Mouse (Mus musculus): ENCODE results near the gene Hlx. TPM values are rescaled to one million over a fixed set of nuclear protein-coding genes. Genes with fewer than 3 reads are reported as not detected.

Gene Hlx
- total RNA-seq, 2 experiments from 2014 or later: 6.9 to 7.8 TPM

- ATAC-seq (replicated peaks; ENCODE audit: low FRiP score, poor library complexity, severe bottlenecking): no peak
Measured at GRCm38 (mm10) chr1:184734067-184734830, 1.8 kb upstream of the Hlx start.

- no peak for ATAC-seq (replicated peaks; ENCODE audit: low FRiP score, poor library complexity, severe bottlenecking)
Measured at GRCm38 (mm10) chr1:184733300-184734066, 1.1 kb upstream of the Hlx start.

GRCm38 (mm10) chr1:184731644-184732545 is 524 bp downstream of the Hlx start:
- peak; percentile 39; the same call in 1 of the 2 replicates for ATAC-seq (replicated peaks; ENCODE audit: low FRiP score, poor library complexity, severe bottlenecking)

DNA sequence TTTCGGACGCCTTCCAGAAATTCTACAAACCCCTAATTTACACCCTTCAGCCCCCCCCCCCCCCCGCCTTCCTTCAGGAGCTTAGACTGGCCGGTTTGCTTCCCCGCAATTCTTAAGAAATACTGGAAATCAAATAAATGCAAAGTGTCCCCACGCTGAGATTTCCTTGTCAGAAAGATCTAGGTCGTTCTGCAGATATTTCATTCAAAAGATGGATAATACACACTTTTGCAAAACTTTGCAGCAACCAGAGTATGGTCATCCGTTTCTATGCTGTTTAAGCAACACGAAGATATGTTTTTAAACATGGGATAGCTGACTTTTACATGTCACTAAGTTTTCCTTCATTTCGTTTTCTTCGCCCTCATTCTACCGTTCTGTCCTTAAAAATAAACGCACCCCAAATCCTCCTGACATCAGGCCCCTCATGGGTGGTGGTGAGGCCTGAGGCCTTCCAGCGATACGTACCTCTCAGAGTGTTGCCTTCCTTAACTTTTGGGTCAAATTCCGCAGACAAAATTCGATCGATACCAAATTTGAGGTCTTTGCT is 1.3 kb downstream of the Hlx start:
- ATAC-seq (replicated peaks; ENCODE audit: low FRiP score, poor library complexity, severe bottlenecking): no peak

- no peak for ATAC-seq (replicated peaks; ENCODE audit: low FRiP score, poor library complexity, severe bottlenecking)
Measured at GRCm38 (mm10) chr1:184730453-184731013, 1.9 kb downstream of the Hlx start.

- no peak for ATAC-seq (replicated peaks; ENCODE audit: low FRiP score, poor library complexity, severe bottlenecking)
Measured at GRCm38 (mm10) chr1:184729357-184730140, 2.9 kb downstream of the Hlx start.

GRCm38 (mm10) chr1:184728561-184729115 is 3.8 kb downstream of the Hlx start:
- ATAC-seq (replicated peaks; ENCODE audit: low FRiP score, poor library complexity, severe bottlenecking): no peak

DNA sequence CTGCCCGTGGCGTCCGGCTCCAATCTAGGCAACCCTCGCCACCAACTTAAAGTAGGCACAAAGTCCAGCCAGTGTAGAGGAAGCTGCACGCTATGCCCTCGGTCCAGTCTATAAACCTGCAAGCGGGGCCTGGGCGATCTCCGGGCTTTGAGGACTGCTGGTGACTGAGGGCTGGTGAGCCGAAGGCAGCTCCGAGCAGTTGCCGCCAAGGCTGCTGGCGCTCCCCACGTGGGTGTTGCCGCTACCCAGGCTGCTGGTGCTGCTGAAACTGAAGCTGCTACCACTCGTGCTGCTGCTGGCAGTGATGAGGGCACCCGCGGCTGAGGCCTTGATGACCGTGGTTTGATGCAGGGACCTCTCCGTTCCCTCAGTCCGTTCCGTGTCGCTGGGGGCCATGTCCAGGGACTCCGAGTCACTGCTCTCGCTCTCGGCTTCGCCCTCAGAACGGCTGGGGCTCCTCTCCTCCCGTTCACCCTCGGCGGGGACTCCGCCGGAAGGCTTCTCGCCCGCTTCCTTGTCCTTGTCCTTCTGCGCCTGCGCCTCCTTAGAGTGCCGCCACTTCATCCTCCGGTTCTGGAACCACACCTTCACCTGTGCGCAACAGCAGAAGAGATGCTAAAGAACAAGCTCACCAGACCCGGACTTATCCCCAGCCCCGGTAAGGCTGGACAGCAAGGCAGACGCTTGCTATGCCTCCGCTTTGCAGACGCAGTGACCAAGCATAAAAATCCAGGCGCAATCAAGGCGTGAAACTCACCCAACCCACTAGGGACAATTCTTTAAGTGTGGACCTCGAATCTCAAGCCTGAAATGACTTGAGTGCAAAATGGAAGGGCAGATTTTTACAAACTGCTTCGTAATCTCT is 4.8 kb downstream of the Hlx start:
- ATAC-seq (replicated peaks; ENCODE audit: low FRiP score, poor library complexity, severe bottlenecking): no peak

- no peak for ATAC-seq (replicated peaks; ENCODE audit: low FRiP score, poor library complexity, severe bottlenecking)
Measured at GRCm38 (mm10) chr1:184726576-184727300, 5.7 kb downstream of the Hlx start.

DNA sequence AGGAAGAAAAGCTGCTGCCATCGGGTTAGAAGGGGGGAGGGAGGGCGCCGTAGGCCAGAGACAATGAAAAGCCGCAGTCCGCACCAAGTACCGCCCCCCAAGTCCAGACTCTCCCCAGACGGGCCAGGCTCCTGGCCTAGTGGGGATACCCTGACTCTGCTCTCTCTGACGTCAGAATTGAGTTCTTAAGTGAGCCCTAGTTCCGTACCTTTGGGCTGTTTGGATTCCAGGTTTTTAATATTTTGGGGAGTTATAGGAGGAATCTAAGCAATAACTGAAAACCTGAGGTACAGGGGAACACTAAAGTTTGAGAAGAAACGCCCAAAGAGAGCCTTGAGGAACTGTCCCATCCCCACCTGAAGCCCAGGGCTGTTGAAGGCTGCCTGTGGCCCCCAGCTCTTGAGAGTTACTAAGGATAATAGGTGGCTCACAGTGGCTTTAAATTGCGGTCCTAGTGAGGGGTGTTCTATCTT is 7.1 kb downstream of the Hlx start:
- ATAC-seq (replicated peaks; ENCODE audit: low FRiP score, poor library complexity, severe bottlenecking): no peak

GRCm38 (mm10) chr1:184724551-184725317 is 7.7 kb downstream of the Hlx start:
- no peak for ATAC-seq (replicated peaks; ENCODE audit: low FRiP score, poor library complexity, severe bottlenecking)

DNA sequence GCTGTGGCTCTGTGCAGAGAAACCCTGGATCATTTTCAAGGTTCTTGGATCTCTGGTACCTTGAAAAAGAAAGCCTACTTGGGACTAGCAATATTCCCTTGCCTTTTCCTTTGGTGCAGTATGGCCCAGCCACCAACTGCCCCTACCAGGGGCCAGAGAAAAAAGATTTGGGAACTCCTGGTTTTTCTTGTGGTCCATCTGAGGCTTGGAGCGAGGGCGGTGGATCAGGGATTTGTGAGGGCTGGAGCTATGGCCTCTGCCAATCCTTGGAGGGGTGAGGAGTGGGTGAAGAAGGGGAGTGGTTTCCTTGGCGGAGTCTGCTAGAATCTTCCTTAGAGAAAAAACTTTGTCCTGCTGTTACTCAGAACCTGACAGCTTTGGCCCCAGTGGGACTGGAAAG is 8.5 kb downstream of the Hlx start:
- no peak for ATAC-seq (replicated peaks; ENCODE audit: low FRiP score, poor library complexity, severe bottlenecking)

DNA sequence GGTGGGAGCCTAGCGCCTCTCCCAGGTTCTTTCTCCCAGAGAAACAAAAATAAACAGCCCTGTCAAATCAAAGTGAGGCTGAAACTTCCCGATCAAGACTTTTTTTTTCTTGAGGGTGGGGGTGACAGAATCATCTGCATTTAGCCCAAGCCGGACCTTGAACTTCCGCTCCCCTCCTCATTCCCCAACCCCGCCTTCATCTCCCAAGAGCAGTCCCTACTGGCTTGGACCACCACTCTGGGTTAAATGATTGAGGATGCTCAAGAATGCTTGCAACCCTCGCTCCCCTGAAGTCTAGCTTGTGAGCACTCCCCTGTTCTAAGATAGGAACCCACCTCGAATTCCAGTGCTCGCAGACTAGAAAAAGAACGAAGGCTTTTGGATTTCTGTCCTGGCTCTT is 11.3 kb downstream of the Hlx start:
- no peak for ATAC-seq (replicated peaks; ENCODE audit: low FRiP score, poor library complexity, severe bottlenecking)

DNA sequence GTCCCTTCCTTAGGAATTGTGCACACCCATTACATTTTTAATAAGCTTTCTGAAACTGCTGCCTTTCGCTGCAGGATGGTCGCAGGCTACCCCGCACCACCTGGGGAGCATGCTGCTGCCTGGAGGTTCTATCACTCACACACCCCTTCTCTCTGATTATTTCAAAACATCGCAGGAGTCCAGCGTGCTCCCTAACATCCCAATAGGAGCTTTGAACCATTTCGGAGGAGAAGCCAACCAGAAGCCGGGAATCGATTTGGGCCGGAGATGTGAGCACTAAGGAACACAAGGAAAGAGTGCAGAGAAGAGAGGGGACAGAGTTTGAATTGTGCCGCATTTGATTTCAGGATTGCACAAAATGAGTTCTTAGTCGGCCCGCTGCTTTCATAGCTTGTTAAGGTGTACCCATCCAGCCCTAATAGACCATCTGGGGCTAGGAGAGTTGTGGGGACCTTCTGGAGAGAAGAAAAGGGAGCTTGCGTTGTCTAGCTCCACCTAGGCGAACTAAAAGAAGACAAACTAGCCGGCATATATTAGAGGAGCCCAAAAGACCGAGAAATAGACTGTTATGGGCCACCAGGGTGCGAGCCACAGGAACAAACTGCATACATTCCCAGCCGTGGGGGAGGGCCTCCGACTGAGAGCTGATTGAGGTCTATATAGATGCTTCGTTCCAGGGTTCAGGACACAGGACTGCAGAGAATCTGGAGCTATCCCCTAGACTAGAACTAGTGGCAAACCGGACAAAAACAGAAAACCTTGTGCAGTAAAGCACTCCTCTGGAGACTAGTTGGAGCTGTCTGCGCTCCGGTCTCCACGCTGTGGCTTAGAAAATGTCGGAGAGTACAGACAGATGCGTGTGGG is 12.0 kb downstream of the Hlx start:
- no peak for ATAC-seq (replicated peaks; ENCODE audit: low FRiP score, poor library complexity, severe bottlenecking)
